Mouse (Mus musculus) c-Kit-positive CD71-negative TER-119-negative erythroid progenitor cells, embryonic 14.5 days (primary cell): ENCODE measurements at regions not wholly inside any gene's neighbourhood (a gene's known extent, or its start where the extent isn't known, plus 50 kb on each side); places are given as distances from the start of the nearest gene placed in this dataset.

ENCODE experiments used
- DNase-seq: peaks from one replicate; pipeline ENCODE4 v3.0.0-alpha.2; 2013; ENCODE audit warnings: low read depth

- DNase-seq, result no peak
Measured at GRCm38 (mm10) chr12:110081831-110082615, 196.8 kb upstream of the Dio3 start.

GRCm38 (mm10) chr12:110082921-110083320 is 195.9 kb upstream of the Dio3 start:
- no peak for DNase-seq

- no peak for DNase-seq
Measured at GRCm38 (mm10) chr12:110083471-110083870, 195.4 kb upstream of the Dio3 start.

- no peak for DNase-seq
Measured at GRCm38 (mm10) chr12:110086921-110087320, 191.9 kb upstream of the Dio3 start.

- DNase-seq, result no peak
Measured at GRCm38 (mm10) chr12:110087812-110088211, 191.1 kb upstream of the Dio3 start.

GRCm38 (mm10) chr12:110102186-110102585 is 176.7 kb upstream of the Dio3 start:
- DNase-seq, result no peak

GRCm38 (mm10) chr12:110112051-110112722 is 166.7 kb upstream of the Dio3 start:
- no peak for DNase-seq

- DNase-seq, result no peak
Measured at GRCm38 (mm10) chr12:110112723-110113105, 166.2 kb upstream of the Dio3 start.

GRCm38 (mm10) chr12:110120141-110120540 is 158.7 kb upstream of the Dio3 start:
- DNase-seq, result no peak

GRCm38 (mm10) chr12:110122976-110123375 is 155.9 kb upstream of the Dio3 start:
- DNase-seq, result no peak

- no peak for DNase-seq
Measured at GRCm38 (mm10) chr12:110126525-110126924, 152.3 kb upstream of the Dio3 start.

GRCm38 (mm10) chr12:110145379-110145778 is 133.5 kb upstream of the Dio3 start:
- no peak for DNase-seq

GRCm38 (mm10) chr12:110154225-110154962 is 124.5 kb upstream of the Dio3 start:
- DNase-seq, result no peak

GRCm38 (mm10) chr12:110154963-110155325 is 123.9 kb upstream of the Dio3 start:
- DNase-seq, result no peak

GRCm38 (mm10) chr12:110156441-110156840 is 122.4 kb upstream of the Dio3 start:
- DNase-seq, result no peak

GRCm38 (mm10) chr12:110157998-110158747 is 120.7 kb upstream of the Dio3 start:
- DNase-seq, result no peak

GRCm38 (mm10) chr12:110161306-110161705 is 117.6 kb upstream of the Dio3 start:
- no peak for DNase-seq

GRCm38 (mm10) chr12:110165462-110165861 is 113.4 kb upstream of the Dio3 start:
- no peak for DNase-seq

- DNase-seq, result no peak
Measured at GRCm38 (mm10) chr12:110168407-110168806, 110.5 kb upstream of the Dio3 start.

GRCm38 (mm10) chr12:110169261-110169660 is 109.6 kb upstream of the Dio3 start:
- DNase-seq, result no peak

GRCm38 (mm10) chr12:110170496-110170895 is 108.4 kb upstream of the Dio3 start:
- no peak for DNase-seq

- DNase-seq, result no peak
Measured at GRCm38 (mm10) chr12:110177826-110178225, 101.0 kb upstream of the Dio3 start.
